Mouse (Mus musculus) layer of hippocampus, postnatal 14 days (tissue): ENCODE data around the gene Ms4a5. TPM values are rescaled to one million over a fixed set of nuclear protein-coding genes. Genes with fewer than 3 reads are reported as not detected.

ENCODE experiments used
- DNase-seq, 2 experiments: peaks; one replicate each; pipeline ENCODE4 v3.0.0; 2021 to 2022; ENCODE audit warnings: low spot score in 2 of 2, mixed read lengths in 1 of 2
- total RNA-seq, 2 experiments: library from RNA; stranded (reverse); gene quantifications; 2 replicates each; pipeline ENCODE4 v1.2.3; 2021

Ms4a5 gene
- total RNA-seq, 2 experiments from 2014 or later = not detected

GRCm38 (mm10) chr19:11232348-11232747, 51.3 kb downstream of the Ms4a5 start, which contains the start of gene Ms4a12:
Gene Ms4a12, minus strand, starts transcription at chr19:11232448.
- no peak for DNase-seq

Other genes starting within 250 kb of the Ms4a5 start
- not detected for gene Ms4a8a, start 202.8 kb downstream of the Ms4a5 start, total RNA-seq
- gene 1700017D01Rik, start 153.0 kb downstream of the Ms4a5 start, total RNA-seq = not detected
- gene 1700025F22Rik, start 118.6 kb downstream of the Ms4a5 start, total RNA-seq = not detected
- gene Ms4a13, start 87.1 kb downstream of the Ms4a5 start, total RNA-seq = not detected
- gene Ms4a12, start 51.4 kb downstream of the Ms4a5 start, total RNA-seq = not detected
- not detected for gene Ms4a1, start 17.6 kb downstream of the Ms4a5 start, total RNA-seq
- gene Ms4a14, start 30.6 kb upstream of the Ms4a5 start, total RNA-seq = not detected
- under 1 TPM; 0.28 to 0.69 TPM for gene Ms4a7, start 52.3 kb upstream of the Ms4a5 start, total RNA-seq
- gene Ms4a4a, start 91.7 kb upstream of the Ms4a5 start, total RNA-seq = 1 to 10 TPM in 1 of 2 experiments, under 1 TPM in 1; 0.64 to 1.6 TPM
- not detected for gene Ms4a4c, start 120.9 kb upstream of the Ms4a5 start, total RNA-seq
- gene Ms4a4b, start 159.7 kb upstream of the Ms4a5 start, total RNA-seq = not detected
- 1 to 10 TPM; 1.9 to 2.0 TPM for gene Ms4a6c, start 185.5 kb upstream of the Ms4a5 start, total RNA-seq
- gene Gm8369, start 202.1 kb upstream of the Ms4a5 start, total RNA-seq = under 1 TPM in 1 of 2 experiments, not detected in 1; 0.55 TPM
- gene Ms4a6b, start 232.6 kb upstream of the Ms4a5 start, total RNA-seq = 1 to 10 TPM; 2.4 to 2.5 TPM